Mouse (Mus musculus): ENCODE measurements around the gene Zfp952. TPM values are rescaled to one million over a fixed set of nuclear protein-coding genes. Genes with fewer than 3 reads are reported as not detected.
"Not testable (repeated sequence)": the region's sequence is repeated elsewhere in the genome, so short reads cannot be mapped to it uniquely, and the experiment has no call there.

Gene Zfp952
- total RNA-seq (2021) = 10 to 100 TPM in 1 of 2 experiments, 1 to 10 TPM in 1; 9.6 to 10.7 TPM
- long read RNA-seq, experiment 1, partial matches to known transcripts = 1 of 7 reads
- long read RNA-seq, experiment 1, other reads (novel, unspliced or antisense) = 3 of 7 reads
- long read RNA-seq, experiment 2, partial matches to known transcripts = 0 of 2 reads
- long read RNA-seq, experiment 2, other reads (novel, unspliced or antisense) = 0 of 2 reads

DNA sequence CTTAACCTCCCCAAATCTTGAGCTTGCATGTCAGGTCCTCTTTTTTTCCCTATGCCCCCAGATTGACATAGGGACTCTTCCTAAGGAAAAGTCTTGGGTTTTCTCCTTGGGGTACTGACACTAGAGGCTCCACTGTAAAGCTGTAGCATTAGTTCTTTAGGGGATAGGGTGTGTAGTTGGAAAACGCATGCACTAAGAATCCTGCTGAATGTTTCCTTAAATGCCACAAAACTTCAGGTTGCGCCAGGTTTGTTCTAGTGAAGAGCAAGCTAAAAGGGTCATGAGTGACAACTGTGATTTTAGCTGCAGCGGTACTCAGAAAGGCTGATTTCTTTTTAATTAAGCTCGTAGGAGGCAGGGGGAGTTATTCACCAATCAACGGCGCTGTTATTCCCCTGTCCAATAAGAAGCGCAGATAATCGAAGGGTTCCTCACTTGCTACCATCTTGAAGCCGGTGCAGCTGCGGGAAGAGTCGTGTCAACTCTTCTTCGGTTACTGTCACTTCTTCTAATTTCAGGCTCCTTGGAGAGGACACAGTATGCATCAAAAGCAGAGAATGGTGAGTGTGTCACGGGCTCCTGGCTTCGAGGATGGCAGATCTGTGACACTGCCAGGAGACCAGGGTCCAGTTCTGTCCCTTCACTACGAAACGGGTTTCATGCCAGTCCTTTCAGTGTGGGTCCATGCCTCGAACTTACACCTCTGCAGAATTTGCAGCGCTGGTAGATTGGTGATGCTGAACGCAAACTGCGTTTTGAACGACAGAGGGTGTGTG lies at the start of gene Zfp952:
Gene Zfp952 (plus strand): TSS at position 431 of the 776 bp plus-strand sequence.
- DNase-seq = peak; percentile 80 to 84

DNA sequence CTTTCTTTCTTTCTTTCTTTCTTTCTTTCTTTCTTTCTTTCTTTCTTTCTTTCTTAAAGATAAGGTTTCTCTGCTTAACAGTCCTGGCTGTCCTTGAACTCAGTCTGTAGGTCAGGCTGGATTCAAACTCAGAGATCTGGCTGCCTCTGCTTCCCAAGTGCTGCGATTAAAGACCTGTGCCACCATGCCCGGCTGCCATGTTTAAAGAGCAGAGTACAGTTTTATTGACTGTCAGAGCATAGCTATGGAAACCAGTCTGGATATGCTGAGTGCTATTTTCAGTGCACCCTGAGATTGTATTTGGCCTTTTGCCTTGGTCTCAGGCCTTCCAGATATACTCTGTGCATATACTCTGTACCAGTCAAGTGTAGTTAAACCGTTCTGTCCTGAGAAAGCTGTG lies 49.3 kb upstream of the Zfp952 start:
- DNase-seq = no peak

DNA sequence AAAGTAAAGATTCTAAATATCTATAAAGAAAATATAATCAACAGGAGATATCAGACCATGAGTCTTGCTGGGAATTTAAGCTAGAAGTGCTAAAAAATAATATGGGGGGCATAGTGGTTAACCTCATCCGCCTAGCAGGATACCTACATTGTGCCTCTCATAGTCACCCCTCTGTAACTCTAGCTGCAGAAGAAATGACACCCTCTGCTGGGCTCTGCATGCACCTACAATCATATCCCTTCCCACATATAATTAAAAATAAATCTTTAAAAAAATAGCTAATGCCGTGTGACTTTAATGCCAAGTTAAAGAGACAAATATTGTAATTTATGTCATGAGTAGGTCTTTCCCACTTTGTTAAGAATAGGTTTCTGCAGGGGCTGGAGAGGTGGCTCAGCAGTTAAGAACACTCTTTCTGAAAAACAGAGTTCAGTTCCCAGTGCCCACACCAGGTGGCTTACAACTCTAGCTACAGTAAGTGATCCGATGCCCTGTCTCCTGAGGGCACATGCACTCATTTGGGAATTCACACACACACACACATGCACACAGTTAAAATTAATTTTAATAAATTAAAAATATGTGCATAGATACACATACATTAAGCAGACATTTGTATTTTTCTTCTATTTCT lies 48.4 kb upstream of the Zfp952 start:
- no peak for DNase-seq

DNA sequence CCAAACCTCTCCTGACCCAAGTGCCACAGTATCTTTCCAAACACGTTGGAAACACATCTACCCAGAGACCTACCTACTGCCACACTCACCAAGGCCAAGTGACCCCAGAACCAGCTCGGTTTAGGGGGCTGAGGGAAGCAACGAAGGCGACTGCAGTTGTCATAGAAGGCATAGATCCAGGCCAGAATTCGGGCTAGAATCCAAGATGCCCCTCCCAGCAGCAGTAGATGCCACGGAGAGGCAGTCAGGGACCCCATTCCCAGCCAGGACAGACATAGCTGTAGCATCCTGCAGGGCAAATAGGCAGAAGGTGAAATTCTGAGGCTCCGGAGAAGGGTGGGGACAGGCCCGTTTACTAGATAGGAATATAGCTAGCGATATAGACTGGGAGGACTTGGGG lies 46.2 kb upstream of the Zfp952 start:
- DNase-seq = peak in 1 of 2 experiments; percentile 20

DNA sequence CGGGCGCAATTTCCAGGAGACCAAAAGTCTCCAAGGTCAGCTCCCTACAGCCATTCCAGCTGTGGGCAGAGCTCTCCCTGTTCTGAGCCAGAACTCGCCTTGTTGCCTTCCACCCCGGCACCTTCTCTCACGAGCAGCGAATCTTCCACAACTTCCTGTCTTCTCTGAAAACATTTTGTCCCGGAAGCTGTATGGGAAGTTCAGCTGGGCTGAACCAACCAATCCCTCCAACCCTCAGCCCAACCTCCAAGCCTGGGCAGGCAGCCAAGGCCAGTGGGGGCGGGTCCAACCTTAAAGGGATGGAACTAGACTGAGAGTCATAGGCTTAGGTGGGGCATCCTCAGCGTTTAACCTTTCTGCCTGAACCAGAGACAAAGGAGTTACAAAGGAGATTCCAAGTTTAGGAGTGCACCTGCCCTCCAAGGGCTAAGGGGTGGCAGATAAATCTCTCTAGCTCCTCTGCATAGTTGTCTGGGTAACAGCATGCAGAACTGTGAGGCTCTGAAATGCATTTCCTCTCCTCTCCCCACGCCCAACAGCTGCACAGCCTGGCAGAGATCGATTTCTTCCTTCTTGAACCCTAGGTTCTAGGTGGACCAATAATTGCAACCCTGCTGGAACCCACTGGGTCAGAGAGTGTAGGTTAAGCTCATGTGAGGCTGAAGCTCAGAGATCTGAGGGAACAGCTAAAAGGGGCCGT lies 45.6 kb upstream of the Zfp952 start, which contains the start of gene Cyp4f13:
Gene Cyp4f13 (minus strand): TSS at position 188 of the 700 bp plus-strand sequence.
- peak; percentile 100 for DNase-seq

DNA sequence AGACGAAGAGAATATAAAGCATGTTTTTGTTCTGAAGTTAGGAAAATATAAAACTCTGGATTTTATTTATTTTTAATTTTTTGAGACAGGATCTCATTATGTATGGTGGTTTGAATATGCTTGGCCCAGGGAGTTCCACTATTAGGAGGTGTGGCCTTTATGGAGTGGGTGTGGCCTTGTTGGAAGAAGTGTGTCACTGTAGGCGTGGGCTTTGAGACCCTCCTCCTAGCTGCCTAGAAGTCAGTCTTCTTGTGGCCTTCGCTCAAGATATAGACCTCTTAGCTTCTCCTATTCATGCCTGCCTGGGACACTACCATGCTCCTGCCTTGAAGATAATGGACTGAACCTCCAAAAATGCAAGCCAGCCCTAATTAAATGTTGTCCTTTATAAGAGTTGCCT lies 42.8 kb upstream of the Zfp952 start:
- DNase-seq = no peak

DNA sequence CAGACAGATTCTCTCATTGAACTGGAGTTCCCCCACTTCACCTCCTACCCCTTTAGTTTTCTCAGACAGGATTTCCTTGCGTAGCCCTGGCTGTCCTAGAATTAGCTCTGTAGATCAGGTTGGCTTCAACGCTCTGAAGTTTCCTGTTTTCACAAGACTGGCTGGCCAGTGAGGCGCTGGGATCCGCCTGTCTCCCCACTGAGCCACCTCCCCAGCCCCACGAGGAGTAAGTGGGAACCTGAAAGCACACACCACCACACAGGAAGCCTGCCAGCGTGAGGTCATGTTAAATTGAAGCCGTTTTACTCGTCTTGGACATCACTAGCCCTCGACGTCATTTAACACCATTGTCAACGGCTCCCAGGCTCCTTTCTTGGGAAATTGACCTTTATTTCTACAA lies 41.9 kb upstream of the Zfp952 start:
- no peak for DNase-seq

DNA sequence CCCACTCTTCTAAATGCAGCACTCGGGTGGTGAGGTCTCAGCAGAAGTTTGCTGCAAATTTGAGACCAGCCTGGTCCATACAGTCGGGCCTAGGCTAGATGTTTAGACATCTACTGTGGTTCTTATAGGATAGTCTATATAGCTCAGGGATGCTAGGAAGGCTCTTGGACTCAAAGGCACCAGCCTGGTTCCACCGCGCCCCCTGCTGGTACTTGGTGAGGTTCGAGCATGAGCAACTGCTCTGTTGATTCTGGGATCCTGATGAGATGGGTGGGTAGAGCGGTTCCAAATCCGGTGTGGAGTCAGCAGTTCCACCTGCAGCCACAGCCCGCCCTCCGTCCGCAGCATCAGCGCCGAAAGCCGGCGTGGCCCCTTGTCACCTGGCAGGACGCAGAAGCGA lies 41.5 kb upstream of the Zfp952 start:
- peak; percentile 91 to 93 for DNase-seq

DNA sequence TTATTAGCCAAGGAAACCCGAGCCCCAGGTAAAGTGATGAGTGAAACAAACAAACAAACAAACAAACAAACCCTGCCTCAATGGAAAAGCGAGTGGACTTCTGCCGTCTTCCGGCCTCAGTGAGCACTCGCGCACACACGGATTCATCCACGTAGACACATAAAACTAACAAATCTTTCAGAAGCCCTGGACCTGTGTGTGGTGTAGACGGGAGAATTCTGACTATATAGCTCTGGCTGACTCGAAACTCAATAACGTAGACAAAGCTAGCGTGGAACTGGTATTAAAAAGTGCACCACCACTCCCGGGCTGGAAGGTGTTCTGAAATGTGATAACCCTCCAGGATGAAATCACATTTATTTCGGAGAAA lies 27.7 kb upstream of the Zfp952 start:
- DNase-seq = peak; percentile 17 to 19

DNA sequence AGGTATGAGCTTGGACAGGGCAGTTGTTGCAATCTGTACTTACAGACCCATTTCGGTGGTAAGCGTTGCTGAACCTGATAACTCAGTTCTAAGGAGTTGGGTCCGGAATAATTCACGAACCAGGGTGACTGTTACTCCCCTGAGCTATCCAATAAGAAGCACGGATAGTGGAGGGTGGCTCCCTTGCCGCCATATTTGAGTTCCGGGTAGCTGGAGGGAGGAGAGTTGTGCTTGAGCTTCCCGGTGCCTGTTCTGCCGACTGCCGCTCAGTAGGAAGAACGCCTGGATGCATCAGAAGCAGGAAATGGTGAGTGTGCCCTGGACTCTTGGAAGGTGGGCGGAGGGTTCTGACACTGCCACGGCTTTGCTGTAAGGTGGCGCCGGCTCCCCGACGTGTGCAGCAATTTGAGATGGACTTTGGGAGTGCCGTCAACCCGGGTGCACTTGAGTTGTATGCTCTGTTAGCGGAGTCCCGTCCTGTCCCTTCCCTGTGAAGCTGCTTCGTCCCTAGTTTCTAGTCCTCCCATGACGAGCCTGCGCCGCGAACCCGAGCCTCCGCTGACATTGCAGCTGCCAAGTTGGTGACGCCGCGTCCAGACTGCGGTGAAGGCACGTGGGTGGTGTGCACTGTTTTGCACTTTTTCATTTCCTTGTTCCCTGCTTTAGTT lies 27.2 kb upstream of the Zfp952 start, which contains the start of gene Zfp472:
Gene Zfp472 (plus strand): TSS at position 192 of the 668 bp plus-strand sequence.
- peak; percentile 88 to 89 for DNase-seq

DNA sequence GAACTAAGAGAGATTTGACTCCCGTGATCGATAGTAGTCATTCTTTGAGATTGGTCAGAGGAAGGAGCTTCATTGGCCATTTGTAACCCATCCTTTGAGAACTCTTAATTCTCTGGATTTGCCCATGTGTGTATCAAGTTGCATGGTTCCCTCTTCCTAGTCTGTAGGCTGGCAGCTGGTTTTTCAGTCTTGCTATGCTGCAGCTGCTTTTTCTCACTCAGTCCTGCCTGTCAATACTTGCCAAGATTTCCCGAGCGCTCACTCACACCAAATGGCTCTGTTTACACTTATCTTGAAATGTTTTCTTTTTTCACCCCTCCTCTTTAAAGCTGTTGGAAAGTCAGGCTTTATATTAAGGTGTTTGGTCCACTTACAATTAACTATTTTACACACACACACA lies 11.6 kb upstream of the Zfp952 start:
- DNase-seq = no peak

DNA sequence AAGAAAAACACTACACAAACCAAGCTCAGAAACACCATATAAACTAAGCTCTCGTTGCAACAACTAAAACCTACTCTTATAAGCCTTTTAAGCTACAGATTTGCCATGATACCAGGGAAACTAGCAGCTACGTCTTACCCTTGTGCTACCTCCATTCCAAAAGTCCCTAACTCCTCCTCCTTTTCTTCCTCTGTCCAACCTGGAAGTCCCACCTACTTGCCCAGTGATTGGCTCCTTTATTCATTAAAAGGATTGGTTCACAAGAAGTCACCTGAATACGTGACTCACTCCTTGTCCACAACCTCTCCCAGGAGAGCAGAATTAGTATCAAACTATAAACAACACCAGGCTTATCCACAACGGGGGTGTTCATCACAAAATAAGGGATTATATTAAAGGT lies 6.6 kb upstream of the Zfp952 start:
- no peak for DNase-seq

DNA sequence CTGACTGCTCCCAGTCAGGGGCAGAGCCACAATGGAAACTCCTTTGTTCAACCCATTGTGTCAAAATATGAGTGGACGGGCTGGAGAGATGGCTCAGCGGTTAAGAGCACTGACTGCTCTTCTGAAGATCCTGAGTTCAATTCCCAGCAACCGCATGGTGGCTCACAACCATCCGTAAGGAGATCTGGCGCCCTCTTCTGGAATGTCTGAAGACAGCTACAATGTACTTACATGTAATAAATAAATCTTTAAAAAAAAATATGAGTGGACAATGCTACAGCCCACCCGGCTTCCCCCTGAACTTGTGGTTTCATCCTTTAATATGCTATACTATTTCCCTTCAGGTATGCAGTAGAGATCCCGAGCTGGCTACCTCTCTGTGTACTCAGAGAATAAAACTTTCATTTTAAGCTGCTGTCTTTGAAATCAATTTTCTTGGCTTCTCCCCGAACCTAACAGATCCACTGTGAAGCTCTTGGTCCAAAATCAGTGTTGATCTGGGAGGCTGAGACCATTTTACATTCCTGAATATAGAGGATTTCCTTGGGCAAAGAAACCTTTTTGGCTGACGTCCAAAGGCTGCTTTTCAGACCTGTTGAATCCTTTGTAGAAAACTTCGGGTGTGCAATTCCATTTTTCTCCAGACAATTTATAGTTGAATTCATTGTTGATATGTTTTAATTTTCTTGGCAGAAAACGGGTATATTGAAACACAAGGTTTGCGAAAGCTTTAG lies 797 bp upstream of the Zfp952 start:
- peak in 1 of 2 experiments; percentile 29 for DNase-seq

DNA sequence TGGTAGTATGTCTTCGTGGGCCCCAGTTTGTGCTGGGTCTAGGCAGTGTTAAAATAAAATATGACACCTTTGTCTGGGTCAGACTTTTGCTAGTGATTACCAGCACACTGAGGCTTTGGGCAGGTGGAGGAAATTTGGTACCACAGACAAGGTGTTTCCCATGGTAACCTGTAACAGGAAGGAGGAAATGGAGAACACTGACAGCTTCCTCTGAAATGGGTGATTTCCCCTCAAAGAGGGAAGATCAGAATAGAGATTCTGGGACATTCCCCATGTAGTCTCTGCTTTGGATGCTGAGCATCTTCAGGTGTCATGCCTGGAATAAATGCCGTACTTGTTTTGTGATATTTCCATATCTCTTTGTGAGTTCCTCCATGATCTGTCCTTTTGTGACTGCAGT lies 5.6 kb downstream of the Zfp952 start:
- no peak for DNase-seq

DNA sequence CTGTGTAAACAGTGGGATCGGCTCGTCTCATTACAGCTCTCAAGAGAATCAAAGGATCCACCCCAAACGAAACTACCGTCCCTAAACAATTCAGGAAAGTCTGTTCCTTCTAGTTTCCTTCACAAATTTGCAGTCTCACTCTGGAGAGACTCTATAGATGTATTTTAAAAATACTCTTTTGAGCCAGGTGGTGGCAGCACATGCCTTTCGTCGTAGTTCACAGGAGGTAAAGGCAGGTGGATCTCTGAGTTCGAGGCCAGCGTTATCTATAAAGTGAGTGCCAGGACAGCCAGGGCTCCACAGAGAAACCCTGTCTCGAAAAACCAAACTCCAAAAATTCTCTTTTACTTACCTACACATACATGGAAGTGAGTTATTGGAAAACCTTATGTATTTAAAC lies 15.4 kb downstream of the Zfp952 start:
- peak; percentile 9 to 19 for DNase-seq

DNA sequence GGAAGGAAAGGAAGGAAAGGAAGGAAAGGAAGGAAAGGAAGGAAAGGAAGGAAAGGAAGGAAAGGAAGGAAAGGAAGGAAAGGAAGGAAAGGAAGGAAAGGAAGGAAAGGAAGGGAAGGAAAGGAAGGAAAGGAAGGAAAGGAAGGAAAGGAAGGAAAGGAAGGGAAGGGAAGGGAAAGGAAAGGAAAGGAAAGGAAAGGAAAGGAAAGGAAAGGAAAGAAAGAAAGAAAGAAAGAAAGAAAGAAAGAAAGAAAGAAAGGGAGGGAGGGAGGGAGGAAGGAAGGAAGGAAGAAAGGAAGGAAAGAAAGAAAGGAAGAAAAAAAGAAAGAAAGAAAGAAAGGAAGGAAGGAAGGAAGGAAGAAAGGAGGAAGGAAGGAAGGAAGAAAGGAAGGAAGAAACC lies 27.5 kb downstream of the Zfp952 start:
- DNase-seq = not testable (repeated sequence)

DNA sequence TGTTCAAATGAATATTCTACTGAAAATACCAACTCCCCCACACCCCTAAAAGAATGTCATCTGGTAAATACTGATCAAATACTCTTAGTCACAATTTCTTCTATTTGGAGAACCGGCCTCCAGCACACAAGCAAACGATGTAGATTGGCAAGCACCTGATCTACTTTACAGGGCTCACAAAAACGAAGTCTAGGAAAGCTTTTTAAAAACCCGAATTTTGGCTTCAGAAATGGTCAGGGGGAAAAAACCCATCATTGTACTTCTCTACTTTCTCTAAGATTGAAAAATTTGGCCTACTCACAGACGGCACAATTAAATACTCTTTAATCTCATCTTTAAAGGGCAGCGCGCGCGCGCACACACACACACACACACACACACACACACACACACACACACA lies 39.4 kb downstream of the Zfp952 start:
- DNase-seq = peak in 1 of 2 experiments; percentile 18

DNA sequence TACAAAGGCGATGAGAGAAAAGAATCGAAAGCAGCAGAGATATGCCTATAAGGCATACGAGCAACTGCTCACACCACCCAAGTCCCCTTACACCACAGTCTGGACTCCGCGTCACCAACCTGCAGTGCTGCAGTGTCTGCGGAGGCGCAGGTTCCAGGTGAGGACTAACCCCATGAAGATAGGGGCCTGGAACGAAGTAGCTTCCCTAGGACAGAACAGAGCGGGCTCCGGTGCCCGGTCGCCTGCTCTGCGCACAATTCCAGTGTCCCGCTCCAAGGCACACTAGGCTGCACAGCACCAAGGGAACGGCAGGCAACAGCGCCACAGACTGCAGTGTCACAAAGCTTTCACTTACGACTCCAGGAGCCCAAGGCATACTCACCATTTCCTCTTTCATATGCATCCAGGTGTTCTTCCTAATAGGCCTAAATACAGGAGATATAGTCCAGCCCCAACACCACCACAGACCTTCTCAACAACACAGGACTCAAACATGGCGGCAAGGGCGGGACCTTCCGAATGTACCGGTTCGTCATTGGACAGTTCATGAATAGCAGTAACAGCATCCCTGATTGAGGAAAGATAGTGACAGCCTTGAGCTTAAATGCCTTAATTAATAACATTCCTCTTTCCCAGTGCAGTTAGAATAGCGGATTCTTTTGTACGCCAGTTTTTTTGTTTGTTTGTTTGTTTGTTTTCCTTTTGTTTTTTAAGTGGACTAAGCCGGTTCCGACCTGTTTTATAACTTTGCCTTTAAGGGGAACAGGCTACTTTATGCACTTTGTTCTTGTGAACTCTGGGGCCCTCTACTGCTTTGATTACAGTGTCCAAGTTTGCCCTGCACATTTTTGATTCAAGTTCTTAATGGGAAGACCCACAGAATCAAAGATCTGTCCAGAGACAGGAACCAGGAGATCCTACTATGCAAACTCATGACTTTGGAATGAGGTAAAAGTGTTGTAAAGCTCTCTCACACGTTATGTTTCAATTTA lies 40.3 kb downstream of the Zfp952 start, which contains the start of gene Zfp763:
Gene Zfp763 (minus strand): TSS at position 503 of the 992 bp plus-strand sequence.
- DNase-seq = peak; percentile 82 to 86

Data from adrenal gland, postnatal 36 days (tissue).